Mouse (Mus musculus) liver, embryonic 13.5 days (tissue): Measurements from ENCODE around the gene Lpp. TPM values are rescaled to one million over a fixed set of nuclear protein-coding genes. Genes with fewer than 3 reads are reported as not detected.

Source experiments
- ATAC-seq: fragments of 200-750 bp; cut with Nextera tagmentation; 2 replicates; pipeline ENCODE4 v1.8.0; 2017; ENCODE audit warnings: low read depth, mild to moderate bottlenecking, moderate number of reproducible peaks, moderate library complexity
- DNase-seq: peaks from one replicate; pipeline ENCODE4 v3.0.0; 2022
- H3K27ac ChIP-seq: fragments of 300-500 bp; sonication (generic); 2 replicates; pipeline ENCODE4 v1.5.1; 2015; ENCODE audit warnings: moderate library complexity, mild to moderate bottlenecking, inconsistent platforms
- H3K27me3 ChIP-seq: fragments of 300-500 bp; sonication (generic); 2 replicates; pipeline ENCODE4 v1.6.1; 2015; ENCODE audit warnings: mild to moderate bottlenecking, inconsistent platforms
- H3K36me3 ChIP-seq: fragments of 300-500 bp; sonication (generic); 2 replicates; pipeline ENCODE4 v1.6.1; 2015; ENCODE audit warnings: mild to moderate bottlenecking, inconsistent platforms
- H3K4me1 ChIP-seq: fragments of 300-500 bp; sonication (generic); replicated peaks from 2 replicates; pipeline ENCODE4 v1.6.1; 2015; ENCODE audit warnings: inconsistent platforms
- H3K4me2 ChIP-seq: fragments of 300-500 bp; sonication (generic); 2 replicates; pipeline ENCODE4 v1.6.1; 2015; ENCODE audit warnings: inconsistent platforms, mild to moderate bottlenecking, moderate library complexity
- H3K4me3 ChIP-seq: fragments of 300-500 bp; sonication (generic); replicated peaks from 2 replicates; pipeline ENCODE4 v1.5.1; 2015; ENCODE audit warnings: mild to moderate bottlenecking, inconsistent platforms
- H3K9ac ChIP-seq: fragments of 300-500 bp; sonication (generic); 2 replicates; pipeline ENCODE4 v1.6.1; 2015; ENCODE audit warnings: mild to moderate bottlenecking, inconsistent platforms
- H3K9me3 ChIP-seq: fragments of 300-500 bp; sonication (generic); replicated peaks from 2 replicates; pipeline ENCODE4 v1.6.1; 2016; ENCODE audit warnings: inconsistent platforms
- WGBS: fragments of 180-500 bp; shearing (Covaris S2); methylation state at CpG from one replicate; pipeline ENCODE4 v1.1.7; 2015; ENCODE audit not compliant: insufficient replicate concordance; 5-methylcytosine and 5-hydroxymethylcytosine counted together
- polyA plus RNA-seq: library from polyadenylated mRNA; unstranded; fragments of >200 nt; fragmentation: Nextera tagmentation; extraction: Ambion mirVana; gene quantifications from 2 replicates; pipeline ENCODE4 v1.2.1, GENCODE M21; 2015

The Lpp gene
- polyA plus RNA-seq, 1 experiment from 2014 or later: 6.1 TPM

DNA sequence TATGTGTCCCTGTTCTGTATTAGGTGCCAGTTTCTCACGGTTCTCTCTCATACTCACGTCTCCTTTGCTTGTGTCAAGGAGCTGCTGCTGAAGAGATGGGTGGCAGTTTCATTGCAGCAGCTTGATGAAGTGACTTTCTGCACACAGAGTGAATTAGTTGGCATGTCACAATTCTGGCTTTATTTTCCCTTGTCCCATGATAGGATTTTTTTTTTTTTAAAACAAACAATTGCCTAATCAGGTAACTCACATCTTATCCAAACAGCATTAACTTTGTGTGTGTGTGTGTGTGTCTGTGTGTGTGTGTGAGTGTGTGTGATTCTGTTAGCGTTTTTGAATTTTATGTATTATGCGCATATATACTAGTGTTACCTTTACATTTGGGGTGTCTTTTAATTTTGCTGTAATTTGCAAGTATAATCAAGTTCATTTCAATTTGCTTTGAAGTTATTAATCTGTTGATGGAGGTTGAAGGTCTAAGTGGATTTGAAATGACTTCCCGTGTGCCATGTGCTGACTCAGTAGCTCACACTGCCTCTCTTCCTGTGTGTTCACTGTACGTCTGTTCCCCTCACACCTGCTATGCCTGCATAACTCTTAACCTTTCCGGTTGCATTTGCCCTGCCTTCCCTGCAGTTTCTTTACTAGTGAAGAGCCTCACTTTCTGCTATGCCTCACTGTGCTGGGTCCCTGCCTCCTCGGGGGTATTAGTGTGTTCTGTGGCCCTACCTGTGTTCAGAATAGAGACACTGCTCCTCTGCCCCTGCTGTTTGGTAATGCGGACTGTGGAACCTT, 247.9 kb downstream of the Lpp start:
- Histone ChIP-seq H3K4me1 (no peaks in the 10 kb centered on the region), H3K9ac (no peak overlapping the region), H3K27me3 (no peaks in the 10 kb centered on the region), H3K4me3 (no peak overlapping the region), H3K36me3 (no peaks in the 10 kb centered on the region), H3K4me2 (no peak overlapping the region), H3K9me3 (no peaks in the 10 kb centered on the region), H3K27ac (no peak overlapping the region)
- DNase-seq (no peak), ATAC-seq (no peak)
- WGBS: 67% methylated on average over 9 of the region's 9 CpGs

DNA sequence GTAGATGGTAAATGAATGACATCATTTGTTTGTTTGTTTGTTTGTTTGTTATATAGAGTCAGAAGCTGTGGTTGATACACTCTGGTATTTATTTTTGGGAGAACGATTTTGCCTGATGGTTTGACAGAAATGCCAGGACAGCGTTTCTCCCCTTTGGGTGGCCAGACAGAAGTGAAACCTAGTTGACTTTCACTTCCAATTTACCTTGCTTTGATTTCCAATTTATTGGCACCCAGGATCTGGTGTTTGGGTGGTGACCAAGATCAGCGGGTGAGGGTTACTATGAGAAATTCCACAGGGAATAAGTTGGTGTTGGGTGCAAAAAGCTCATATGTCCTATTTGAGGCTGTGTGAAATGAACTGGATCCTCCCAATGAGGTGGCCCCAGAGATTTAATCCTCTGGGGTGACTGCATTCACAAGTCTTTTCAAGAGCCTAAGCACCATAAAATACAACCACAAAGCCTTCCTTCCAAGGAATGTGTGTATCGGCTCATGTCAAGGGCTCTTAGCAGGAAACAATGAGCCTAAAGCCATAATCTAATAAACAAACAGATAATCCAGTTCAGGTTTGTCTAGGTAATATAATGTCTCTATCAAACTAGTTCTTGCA, 249.8 kb downstream of the Lpp start:
- H3K36me3 ChIP-seq: no peaks in the 10 kb centered on the region
- DNase-seq: no peak
- no peaks in the 10 kb centered on the region for H3K4me1 ChIP-seq
- H3K9ac ChIP-seq: no peak overlapping the region
- H3K27ac ChIP-seq: no peak overlapping the region
- no peak for ATAC-seq
- no peaks in the 10 kb centered on the region for H3K9me3 ChIP-seq
- 72% methylated on average over 4 of the region's 4 CpGs for WGBS
- no peak overlapping the region for H3K4me3 ChIP-seq
- H3K27me3 ChIP-seq: no peaks in the 10 kb centered on the region
- no peak overlapping the region for H3K4me2 ChIP-seq

DNA sequence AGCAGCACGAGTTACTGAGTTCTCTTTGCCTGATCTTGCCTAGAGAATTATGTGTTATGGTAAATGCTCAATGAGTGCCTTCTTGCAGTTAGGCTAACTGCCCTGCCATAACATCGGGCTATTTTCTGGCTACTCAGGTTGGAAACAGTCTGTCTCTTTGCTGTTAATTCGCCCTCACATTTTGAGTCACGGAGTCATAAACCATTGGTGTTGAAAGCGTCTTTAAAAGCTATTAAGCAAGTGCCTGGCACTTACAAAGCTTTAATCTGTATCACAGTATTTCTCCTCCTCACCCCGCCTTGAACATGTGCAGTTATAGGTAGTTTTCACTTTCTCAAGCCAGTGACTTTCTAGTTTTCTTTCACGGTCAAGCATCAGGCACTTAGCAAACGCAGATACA, 250.8 kb downstream of the Lpp start:
- H3K27me3 ChIP-seq: no peaks in the 10 kb centered on the region
- 72% methylated on average over 8 of the region's 8 CpGs for WGBS
- no peaks in the 10 kb centered on the region for H3K4me1 ChIP-seq
- H3K9me3 ChIP-seq: no peaks in the 10 kb centered on the region
- H3K4me3 ChIP-seq: no peak overlapping the region
- DNase-seq (no peak), ATAC-seq (no peak)
- no peak overlapping the region for H3K9ac ChIP-seq
- no peak overlapping the region for H3K4me2 ChIP-seq
- no peaks in the 10 kb centered on the region for H3K36me3 ChIP-seq
- H3K27ac ChIP-seq: no peak overlapping the region

DNA sequence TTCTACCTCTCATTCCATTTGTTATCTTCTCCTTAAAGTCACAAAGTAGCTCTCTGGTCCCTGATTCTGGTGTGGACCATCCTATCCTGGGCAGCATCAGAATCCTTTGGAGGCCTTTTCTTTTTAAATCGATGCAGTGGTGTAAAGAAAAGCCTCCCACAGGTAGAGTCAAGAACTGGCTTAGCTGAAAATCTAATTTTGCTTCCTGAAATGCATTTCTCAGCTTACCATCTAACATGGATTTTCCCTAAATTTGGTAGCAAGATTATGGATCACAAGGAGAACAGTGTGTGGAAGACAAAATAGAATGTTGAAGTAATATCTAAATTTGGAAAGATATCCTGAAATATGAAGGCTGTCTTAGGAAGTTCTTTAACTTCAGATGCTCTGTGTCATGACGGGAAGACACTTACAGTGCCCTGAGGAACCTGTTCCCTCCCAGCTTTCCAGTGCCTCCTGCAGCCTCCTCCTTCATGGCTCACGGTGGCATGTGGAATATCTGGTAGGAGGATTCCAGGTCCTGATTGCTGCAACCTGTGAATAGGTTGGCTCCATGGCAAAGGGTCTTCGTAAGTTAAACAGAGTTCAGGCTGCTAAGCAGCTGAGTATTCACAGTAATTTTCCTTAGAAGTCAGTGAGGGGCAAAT, 251.6 kb downstream of the Lpp start:
- no peaks in the 10 kb centered on the region for H3K4me1 ChIP-seq
- no peak overlapping the region for H3K4me2 ChIP-seq
- no peak overlapping the region for H3K27ac ChIP-seq

DNA sequence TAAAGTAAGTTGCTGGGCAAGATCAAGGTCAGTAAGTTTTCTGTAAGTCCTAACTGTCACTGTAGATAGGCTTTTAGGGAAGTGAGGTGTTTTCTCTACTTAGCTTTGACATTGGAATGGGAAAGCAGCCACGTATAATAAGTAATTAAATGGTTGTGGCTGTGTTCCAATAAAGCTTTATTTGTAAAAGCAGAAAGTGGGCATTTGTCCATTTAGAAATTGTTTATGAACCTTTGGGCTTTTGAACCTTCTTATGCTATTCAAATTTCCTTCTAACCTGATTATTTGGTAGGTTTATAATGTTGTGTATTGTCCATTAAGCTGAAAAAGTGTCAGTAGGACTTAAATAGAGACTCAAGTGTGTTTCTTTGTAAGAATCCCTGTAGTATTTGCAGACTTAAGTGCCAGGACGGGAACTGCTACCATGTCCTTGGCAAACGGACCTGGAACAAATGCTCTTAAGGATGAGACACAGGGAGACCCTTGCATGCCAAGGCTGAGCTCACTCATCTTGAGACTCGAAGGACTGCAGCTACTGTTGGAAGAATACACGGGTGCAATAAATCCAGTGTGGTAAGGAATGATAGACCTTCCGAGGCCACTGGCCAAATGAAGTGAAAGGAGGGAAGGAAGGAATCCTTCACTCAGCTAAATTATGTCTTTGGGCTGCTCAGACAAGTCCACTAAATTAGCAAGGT, 252.7 kb downstream of the Lpp start:
- WGBS: 63% methylated on average over 6 of the region's 6 CpGs
- no peaks in the 10 kb centered on the region for H3K27me3 ChIP-seq
- H3K9ac ChIP-seq: no peak overlapping the region
- no peak overlapping the region for H3K4me3 ChIP-seq
- no peak overlapping the region for H3K27ac ChIP-seq
- H3K4me2 ChIP-seq: no peak overlapping the region
- ATAC-seq (no peak), DNase-seq (no peak)
- H3K36me3 ChIP-seq: no peaks in the 10 kb centered on the region
- no peaks in the 10 kb centered on the region for H3K9me3 ChIP-seq
- no peaks in the 10 kb centered on the region for H3K4me1 ChIP-seq

More for the DNA sequence above, 251.6 kb downstream of the Lpp start:
- ATAC-seq (no peak), DNase-seq (no peak)
- H3K4me3 ChIP-seq: no peak overlapping the region
- no peaks in the 10 kb centered on the region for H3K36me3 ChIP-seq
- no peaks in the 10 kb centered on the region for H3K9me3 ChIP-seq
- H3K27me3 ChIP-seq: no peaks in the 10 kb centered on the region
- WGBS: 63% methylated on average over 4 of the region's 4 CpGs
- no peak overlapping the region for H3K9ac ChIP-seq

DNA sequence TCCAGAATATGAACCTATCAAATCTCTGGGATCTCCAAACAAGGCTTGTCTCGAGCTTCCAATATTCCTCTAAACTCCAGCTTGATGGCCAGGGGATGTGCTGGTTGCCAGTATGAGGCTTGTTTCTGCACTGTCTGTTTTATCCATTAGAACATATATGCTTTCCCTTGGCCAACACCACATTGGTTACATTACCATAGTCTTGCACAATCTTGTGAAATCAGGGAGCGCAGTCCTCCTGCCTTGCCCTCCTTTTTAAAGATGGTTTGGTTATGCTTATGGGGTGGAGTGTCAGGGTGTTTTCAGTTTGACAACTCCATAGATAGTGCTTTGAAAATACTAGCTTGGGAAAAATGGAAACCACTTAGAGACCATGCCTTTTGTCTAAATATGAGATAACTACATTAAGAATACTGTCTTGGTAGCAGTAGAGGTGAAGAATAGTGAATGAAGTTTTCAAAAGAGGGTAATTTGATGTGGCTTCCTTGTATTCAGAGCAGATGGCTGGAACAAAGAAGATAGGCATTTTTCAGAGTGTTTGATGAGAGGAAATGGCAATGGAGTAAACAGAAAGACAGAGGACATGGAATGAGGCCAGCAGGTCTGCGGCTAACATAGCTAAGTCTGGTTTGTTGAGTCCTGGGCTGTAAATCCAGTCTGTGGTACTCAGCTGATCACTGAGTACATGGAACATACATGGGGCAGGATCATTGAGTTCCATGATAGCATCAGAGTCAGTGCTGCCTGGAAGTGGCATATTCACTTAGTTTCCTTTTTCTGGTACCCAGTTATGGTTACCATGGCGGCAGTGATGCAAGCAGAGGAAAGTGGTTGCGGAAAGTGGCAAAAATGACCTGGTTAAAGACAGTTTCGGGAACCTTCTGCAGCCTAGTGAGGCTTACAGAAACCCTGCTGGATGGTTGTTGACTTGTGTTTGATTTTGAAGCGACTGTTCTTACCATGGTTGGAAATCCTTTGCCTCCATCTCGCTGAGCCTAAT, 258.6 kb downstream of the Lpp start:
- Histone ChIP-seq H3K4me2 (no peak overlapping the region), H3K9ac (no peak overlapping the region), H3K27me3 (no peaks in the 10 kb centered on the region), H3K9me3 (no peaks in the 10 kb centered on the region), H3K27ac (no peak overlapping the region), H3K4me1 (no peaks in the 10 kb centered on the region), H3K4me3 (no peak overlapping the region), H3K36me3 (no peaks in the 10 kb centered on the region)
- ATAC-seq (no peak), DNase-seq (no peak)
- 64% methylated on average over 8 of the region's 8 CpGs for WGBS

DNA sequence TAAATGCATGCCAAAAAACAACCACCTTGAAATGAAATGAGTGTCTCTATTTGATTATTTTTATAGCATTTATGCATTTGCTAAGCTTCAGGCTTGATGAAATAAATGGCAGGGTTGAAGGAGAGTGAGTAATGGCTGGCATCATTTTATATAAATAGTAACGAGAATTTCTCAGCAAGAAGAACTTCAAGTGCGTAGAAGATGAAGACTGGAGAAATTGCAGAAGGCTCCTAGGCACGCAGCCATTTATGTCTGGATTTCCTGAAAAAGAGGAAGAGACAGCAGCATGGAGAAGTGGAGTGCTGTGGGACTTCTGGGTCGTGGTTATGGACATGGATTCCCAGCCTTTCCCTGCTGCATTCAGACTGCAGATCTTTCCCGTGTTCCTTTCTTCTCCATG, 259.7 kb downstream of the Lpp start:
- no peaks in the 10 kb centered on the region for H3K27me3 ChIP-seq
- no peak overlapping the region for H3K27ac ChIP-seq
- no peaks in the 10 kb centered on the region for H3K36me3 ChIP-seq
- 52% methylated on average over 5 of the region's 5 CpGs for WGBS
- DNase-seq: no peak
- no peak overlapping the region for H3K9ac ChIP-seq
- no peak overlapping the region for H3K4me2 ChIP-seq
- H3K4me1 ChIP-seq: no peaks in the 10 kb centered on the region
- ATAC-seq: no peak
- no peak overlapping the region for H3K4me3 ChIP-seq
- no peaks in the 10 kb centered on the region for H3K9me3 ChIP-seq

DNA sequence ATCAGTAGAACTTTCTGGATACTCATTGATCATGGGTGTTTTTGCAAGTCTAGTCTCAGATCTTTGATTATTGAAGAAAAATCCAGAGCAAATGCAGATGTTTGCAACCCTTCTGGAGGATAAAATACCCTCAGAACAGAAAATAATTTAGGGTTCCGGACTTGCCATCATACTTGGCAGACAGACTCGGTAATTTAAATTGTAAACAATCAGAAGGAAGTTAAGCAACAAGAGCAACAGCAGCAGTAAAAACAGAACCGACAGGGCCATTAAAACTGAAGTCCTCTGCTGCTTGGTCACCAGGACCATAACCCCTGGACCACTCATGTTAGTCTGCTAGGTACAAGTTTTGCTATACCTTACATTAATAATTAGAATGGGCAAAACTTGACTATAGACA, 261.8 kb downstream of the Lpp start:
- no peak for DNase-seq
- H3K4me3 ChIP-seq: no peak overlapping the region
- no peak overlapping the region for H3K4me2 ChIP-seq
- H3K36me3 ChIP-seq: no peaks in the 10 kb centered on the region
- ATAC-seq: no peak
- H3K9me3 ChIP-seq: no peaks in the 10 kb centered on the region
- H3K27ac ChIP-seq: no peak overlapping the region
- 49% methylated on average over 3 of the region's 3 CpGs for WGBS
- H3K9ac ChIP-seq: no peak overlapping the region
- H3K4me1 ChIP-seq: no peaks in the 10 kb centered on the region
- no peaks in the 10 kb centered on the region for H3K27me3 ChIP-seq

DNA sequence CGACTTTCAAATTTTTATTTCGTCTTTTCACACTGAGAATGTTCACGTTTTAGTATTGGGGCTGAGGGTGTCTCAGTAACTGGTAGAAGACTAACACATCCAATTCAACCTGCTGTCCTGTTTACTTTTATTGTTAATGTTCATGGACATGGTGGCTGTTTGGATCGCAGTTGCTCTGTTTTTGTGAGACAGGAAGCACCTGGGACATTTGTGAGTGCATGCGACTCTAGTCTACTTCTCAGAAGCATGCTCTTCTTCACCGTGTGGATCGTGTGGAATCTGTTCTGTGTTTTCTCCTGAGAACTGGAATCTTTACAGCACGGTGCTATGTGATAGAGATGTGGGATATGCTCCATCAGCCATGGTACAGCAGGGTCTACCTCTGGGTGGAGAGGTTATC, 262.7 kb downstream of the Lpp start:
- ATAC-seq (no peak), DNase-seq (no peak)
- Histone ChIP-seq H3K4me3 (no peak overlapping the region), H3K4me2 (no peak overlapping the region), H3K27ac (no peak overlapping the region), H3K36me3 (no peaks in the 10 kb centered on the region), H3K9me3 (no peaks in the 10 kb centered on the region), H3K27me3 (no peaks in the 10 kb centered on the region), H3K4me1 (no peaks in the 10 kb centered on the region), H3K9ac (no peak overlapping the region)
- 72% methylated on average over 8 of the region's 8 CpGs for WGBS

DNA sequence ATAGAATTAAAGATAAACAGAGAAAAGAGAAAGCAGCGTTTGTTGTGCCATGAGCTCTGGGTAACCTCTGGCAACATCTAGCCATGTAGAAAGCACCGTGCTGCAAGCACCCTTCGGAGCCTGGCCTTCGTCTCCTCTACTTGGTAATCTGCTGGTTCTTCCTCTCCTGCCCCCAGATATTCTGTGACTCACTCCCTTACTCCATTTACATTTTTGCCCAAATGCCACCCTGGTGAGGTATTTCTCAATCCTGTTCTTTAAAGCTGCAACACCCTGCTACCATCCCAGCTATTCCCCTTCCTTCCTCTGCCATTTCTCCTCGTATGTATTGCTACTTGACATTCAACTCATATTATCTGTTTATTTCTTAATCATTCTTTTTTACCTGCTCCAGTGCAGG, 263.4 kb downstream of the Lpp start:
- H3K27ac ChIP-seq: no peak overlapping the region
- H3K9me3 ChIP-seq: no peaks in the 10 kb centered on the region
- H3K4me1 ChIP-seq: no peaks in the 10 kb centered on the region
- H3K4me2 ChIP-seq: no peak overlapping the region
- no peak for ATAC-seq
- no peak for DNase-seq
- H3K27me3 ChIP-seq: no peaks in the 10 kb centered on the region
- no peak overlapping the region for H3K9ac ChIP-seq
- no peaks in the 10 kb centered on the region for H3K36me3 ChIP-seq
- H3K4me3 ChIP-seq: no peak overlapping the region
- 75% methylated on average over 5 of the region's 5 CpGs for WGBS
